Mouse (Mus musculus) hindbrain, embryonic 12.5 days (tissue): ENCODE measurements around the gene Fgf6. TPM values are rescaled to one million over a fixed set of nuclear protein-coding genes. Genes with fewer than 3 reads are reported as not detected.
A peak's percentile ranks its signal among the peaks of the same experiment; 100 is the strongest.

Experiments used
- ATAC-seq: fragments of 200-750 bp; cut with Nextera tagmentation; 2 replicates; pipeline ENCODE4 v1.8.0; 2017; ENCODE audit warnings: moderate TSS enrichment; ENCODE audit not compliant: low FRiP score
- H3K27ac ChIP-seq: fragments of 300-500 bp; sonication (generic); 2 replicates; pipeline ENCODE4 v1.5.1; 2016; ENCODE audit warnings: mild to moderate bottlenecking
- H3K27me3 ChIP-seq: fragments of 300-500 bp; sonication (generic); 2 replicates; pipeline ENCODE4 v1.6.1; 2016; ENCODE audit warnings: mild to moderate bottlenecking
- H3K36me3 ChIP-seq: fragments of 300-500 bp; sonication (generic); 2 replicates; pipeline ENCODE4 v1.6.1; 2016; ENCODE audit warnings: mild to moderate bottlenecking
- H3K4me1 ChIP-seq: fragments of 300-500 bp; sonication (generic); 2 replicates; pipeline ENCODE4 v1.6.1; 2016
- H3K4me2 ChIP-seq: fragments of 300-500 bp; sonication (generic); replicated peaks from 2 replicates; pipeline ENCODE4 v1.6.1; 2016; ENCODE audit warnings: mild to moderate bottlenecking
- H3K4me3 ChIP-seq: fragments of 300-500 bp; sonication (generic); 2 replicates; pipeline ENCODE4 v1.5.1; 2016; ENCODE audit warnings: mild to moderate bottlenecking
- H3K9ac ChIP-seq: fragments of 300-500 bp; sonication (generic); 2 replicates; pipeline ENCODE4 v1.6.1; 2016; ENCODE audit warnings: mild to moderate bottlenecking, moderate library complexity
- H3K9me3 ChIP-seq: fragments of 300-500 bp; sonication (generic); replicated peaks from 2 replicates; pipeline ENCODE4 v1.6.1; 2016; ENCODE audit warnings: mild to moderate bottlenecking
- WGBS: fragments of 180-500 bp; shearing (Covaris S2); methylation state at CpG from one replicate; pipeline ENCODE4 v1.1.7; 2016; 5-methylcytosine and 5-hydroxymethylcytosine counted together
- polyA plus RNA-seq: library from polyadenylated mRNA; unstranded; fragments of >200 nt; fragmentation: Nextera tagmentation; extraction: Ambion mirVana; gene quantifications from 2 replicates; pipeline ENCODE4 v1.2.1, GENCODE M21; 2016

The Fgf6 gene
- polyA plus RNA-seq, 1 experiment from 2014 or later = 0.04 TPM

GRCm38 (mm10) chr6:127024836-127025235 lies 9.4 kb downstream of the Fgf6 start:
- Histone ChIP-seq H3K27me3 (peaks cover 7% of the 10 kb centered on the region; the same call in 1 of the 2 replicates), H3K9ac (no peak overlapping the region), H3K9me3 (no peaks in the 10 kb centered on the region), H3K27ac (no peak overlapping the region), H3K4me2 (no peak overlapping the region), H3K36me3 (no peaks in the 10 kb centered on the region), H3K4me3 (no peak overlapping the region), H3K4me1 (peaks cover 4% of the 10 kb centered on the region)
- 68% methylated on average over 7 of the region's 7 CpGs for WGBS
- no peak for ATAC-seq

- no peak overlapping the region for H3K27ac ChIP-seq
- H3K9ac ChIP-seq = no peak overlapping the region
- H3K9me3 ChIP-seq = no peaks in the 10 kb centered on the region
- WGBS = 43% methylated on average over 10 of the region's 10 CpGs
- H3K4me1 ChIP-seq = no peaks in the 10 kb centered on the region
- H3K4me3 ChIP-seq = peak overlapping the region; percentile 7; the same call in 1 of the 2 replicates
- no peak for ATAC-seq
- no peaks in the 10 kb centered on the region for H3K36me3 ChIP-seq
- H3K4me2 ChIP-seq = peak overlapping the region; percentile 30; the same call in 1 of the 2 replicates
- H3K27me3 ChIP-seq = no peaks in the 10 kb centered on the region
Measured at GRCm38 (mm10) chr6:127034760-127035159, 19.4 kb downstream of the Fgf6 start.

- ATAC-seq = no peak
- 59% methylated on average over 6 of the region's 6 CpGs for WGBS
- Histone ChIP-seq H3K9me3 (no peaks in the 10 kb centered on the region), H3K36me3 (no peaks in the 10 kb centered on the region), H3K9ac (no peak overlapping the region), H3K27ac (no peak overlapping the region), H3K4me3 (no peak overlapping the region), H3K4me1 (no peaks in the 10 kb centered on the region), H3K27me3 (no peaks in the 10 kb centered on the region), H3K4me2 (no peak overlapping the region)
Measured at GRCm38 (mm10) chr6:127044909-127045308, 29.5 kb downstream of the Fgf6 start.

GRCm38 (mm10) chr6:127050847-127051246 lies 35.5 kb downstream of the Fgf6 start:
- ATAC-seq = no peak
- no peaks in the 10 kb centered on the region for H3K4me1 ChIP-seq
- H3K9ac ChIP-seq = no peak overlapping the region
- no peak overlapping the region for H3K4me2 ChIP-seq
- H3K27ac ChIP-seq = no peak overlapping the region
- no peak overlapping the region for H3K4me3 ChIP-seq
- no peaks in the 10 kb centered on the region for H3K36me3 ChIP-seq
- 64% methylated on average over 4 of the region's 4 CpGs for WGBS
- H3K27me3 ChIP-seq = no peaks in the 10 kb centered on the region
- no peaks in the 10 kb centered on the region for H3K9me3 ChIP-seq

DNA sequence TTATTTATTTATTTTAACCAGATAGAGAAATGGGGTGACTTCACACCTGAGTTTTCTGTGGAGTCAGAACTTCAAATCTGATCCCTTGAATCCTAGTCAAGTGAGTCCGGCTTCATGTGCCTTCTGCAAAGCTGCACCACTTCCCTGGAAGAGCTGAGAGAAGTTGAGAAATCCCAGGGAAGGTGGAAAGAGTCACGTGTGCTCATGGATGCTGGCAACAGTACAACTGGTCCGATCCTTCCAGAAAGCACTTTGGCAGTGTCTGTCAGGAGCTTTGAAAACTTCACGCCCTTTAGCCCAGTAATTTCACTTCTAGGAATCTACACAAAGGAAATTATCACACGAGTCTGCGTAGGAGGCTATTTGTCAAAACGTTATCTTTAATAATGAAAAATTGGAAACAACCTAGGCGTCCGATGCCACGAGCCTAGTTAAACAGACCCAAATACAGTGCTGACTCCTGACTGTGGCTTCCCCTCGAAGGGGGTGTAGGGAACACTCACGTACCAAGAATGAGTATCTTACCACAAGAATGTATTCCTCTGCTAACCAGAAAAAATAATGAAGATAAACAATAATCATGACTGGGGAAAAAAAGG lies 41.7 kb downstream of the Fgf6 start:
- Histone ChIP-seq H3K27me3 (no peaks in the 10 kb centered on the region), H3K27ac (no peak overlapping the region), H3K9me3 (no peaks in the 10 kb centered on the region), H3K36me3 (no peaks in the 10 kb centered on the region), H3K4me3 (no peak overlapping the region), H3K4me1 (no peaks in the 10 kb centered on the region), H3K9ac (no peak overlapping the region), H3K4me2 (no peak overlapping the region)
- 85% methylated on average over 12 of the region's 12 CpGs for WGBS
- ATAC-seq = no peak

- no peak overlapping the region for H3K9ac ChIP-seq
Measured at GRCm38 (mm10) chr6:127059975-127060374, 44.6 kb downstream of the Fgf6 start.

GRCm38 (mm10) chr6:127063915-127064314 lies 48.5 kb downstream of the Fgf6 start:
- H3K27me3 ChIP-seq = peaks cover 13% of the 10 kb centered on the region
- 85% methylated on average over 3 of the region's 3 CpGs for WGBS
- no peak for ATAC-seq

More at GRCm38 (mm10) chr6:127059975-127060374, 44.6 kb downstream of the Fgf6 start:
- peaks cover 5% of the 10 kb centered on the region; the same call in 1 of the 2 replicates for H3K4me1 ChIP-seq
- no peaks in the 10 kb centered on the region for H3K9me3 ChIP-seq
- 0 out of 2 replicates have a peak, but pooled peaks cover 3% of the 10 kb centered on the region for H3K27me3 ChIP-seq
- no peak overlapping the region for H3K4me3 ChIP-seq
- H3K27ac ChIP-seq = no peak overlapping the region
- 82% methylated on average over 4 of the region's 4 CpGs for WGBS
- no peak for ATAC-seq
- no peaks in the 10 kb centered on the region for H3K36me3 ChIP-seq
- H3K4me2 ChIP-seq = no peak overlapping the region

GRCm38 (mm10) chr6:127064815-127065214 lies 49.4 kb downstream of the Fgf6 start:
- WGBS = 7% methylated on average over 14 of the region's 14 CpGs
- no peaks in the 10 kb centered on the region for H3K9me3 ChIP-seq
- peaks cover 13% of the 10 kb centered on the region for H3K27me3 ChIP-seq
- no peak overlapping the region for H3K4me3 ChIP-seq
- no peak overlapping the region for H3K27ac ChIP-seq
- peak overlapping the region; percentile 40 for H3K4me2 ChIP-seq
- H3K36me3 ChIP-seq = no peaks in the 10 kb centered on the region
- no peak overlapping the region for H3K9ac ChIP-seq
- peaks cover 12% of the 10 kb centered on the region; the same call in 1 of the 2 replicates for H3K4me1 ChIP-seq
- ATAC-seq = no peak

More at GRCm38 (mm10) chr6:127063915-127064314, 48.5 kb downstream of the Fgf6 start:
- Histone ChIP-seq H3K4me1 (peaks cover 12% of the 10 kb centered on the region; the same call in 1 of the 2 replicates), H3K36me3 (no peaks in the 10 kb centered on the region), H3K9me3 (no peaks in the 10 kb centered on the region), H3K27ac (no peak overlapping the region), H3K4me2 (no peak overlapping the region), H3K9ac (no peak overlapping the region), H3K4me3 (no peak overlapping the region)

GRCm38 (mm10) chr6:127072817-127073216 lies 57.4 kb downstream of the Fgf6 start, which contains the start of gene Fgf23:
Gene Fgf23, plus strand, starts transcription at chr6:127072902.
- no peak for ATAC-seq
- H3K4me3 ChIP-seq = no peak within 1 kb of the TSS
- no peaks in the 10 kb centered on the region for H3K36me3 ChIP-seq
- no peaks in the 10 kb centered on the region for H3K9me3 ChIP-seq
- peaks cover 2% of the 10 kb centered on the region for H3K27me3 ChIP-seq
- H3K4me2 ChIP-seq = no peak within 1 kb of the TSS
- no peak within 1 kb of the TSS for H3K9ac ChIP-seq
- 16% methylated on average over 5 of the region's 5 CpGs for whole genome bisulfite sequencing
- peaks cover 5% of the 10 kb centered on the region; the same call in 1 of the 2 replicates for H3K4me1 ChIP-seq
- H3K27ac ChIP-seq = no peak within 1 kb of the TSS

Other genes starting within 250 kb of the Fgf6 start
- gene Ndufa9, start 166.4 kb upstream of the Fgf6 start, polyA plus RNA-seq = 159 and 171 TPM in 2 replicates
- 0.13 TPM in 1 of 2 replicates, not detected in the other for gene Akap3, start 162.5 kb upstream of the Fgf6 start, polyA plus RNA-seq
- 0.30 TPM in 1 of 2 replicates, not detected in the other for gene Dyrk4, start 93.7 kb upstream of the Fgf6 start, polyA plus RNA-seq
- gene Rad51ap1, start 76.0 kb upstream of the Fgf6 start, polyA plus RNA-seq = 42.6 and 45.1 TPM in 2 replicates
- 19.1 and 20.5 TPM in 2 replicates for gene D6Wsu163e, start 75.6 kb upstream of the Fgf6 start, polyA plus RNA-seq
- gene Fgf23, start 57.3 kb downstream of the Fgf6 start, polyA plus RNA-seq = not detected in 2 replicates
- gene Tigar, start 94.0 kb downstream of the Fgf6 start, polyA plus RNA-seq = 8.3 and 9.5 TPM in 2 replicates
- gene Ccnd2, start 136.6 kb downstream of the Fgf6 start, polyA plus RNA-seq = 565 and 605 TPM in 2 replicates